Mouse (Mus musculus): ENCODE data around the gene Plekha1.

GRCm38 (mm10) chr7:130866640-130867039 is 1.1 kb downstream of the Plekha1 start:
- no peak for TF ChIP-seq CTCF (IDR thresholded peaks at IDR 0.05; ENCODE audit: control insufficient read depth, insufficient read depth, insufficient read length)
- no peak for TF ChIP-seq MAX (IDR thresholded peaks at IDR 0.05)

Data from C2C12 (cell line).